Mouse (Mus musculus): ENCODE measurements around the gene Adamts2. TPM values are rescaled to one million over a fixed set of nuclear protein-coding genes. Genes with fewer than 3 reads are reported as not detected.
A peak's percentile ranks its signal among the peaks of the same experiment; 100 is the strongest.

The Adamts2 gene
- polyA plus RNA-seq, 1 experiment from 2014 or later: 12.0 TPM

DNA sequence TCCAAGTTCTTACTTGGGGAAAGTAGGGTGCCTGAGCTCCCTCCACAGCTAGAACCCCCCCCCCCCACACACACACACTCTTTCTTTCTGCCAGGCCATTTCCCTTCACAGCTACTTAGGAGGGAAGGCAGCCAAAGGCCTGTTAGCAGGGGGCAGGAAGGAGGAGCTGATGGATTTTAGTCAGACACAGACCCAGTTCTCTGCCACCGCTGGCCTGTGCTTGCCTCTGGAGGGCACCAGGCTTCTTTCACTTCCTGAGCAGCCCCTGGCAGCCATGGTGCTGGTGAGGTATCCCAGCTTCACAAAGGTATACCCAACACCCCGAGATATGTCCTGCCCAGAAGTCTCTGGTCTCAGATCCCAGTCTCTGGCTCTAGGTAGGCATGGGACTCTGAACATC lies 22.4 kb downstream of the Adamts2 start:
- no peaks in the 10 kb centered on the region for H3K27me3 ChIP-seq
- H3K4me1 ChIP-seq: peaks cover 42% of the 10 kb centered on the region
- no peaks in the 10 kb centered on the region for H3K36me3 ChIP-seq
- H3K4me3 ChIP-seq: no peak overlapping the region
- peak overlapping the region; percentile 55 for H3K27ac ChIP-seq
- no peak overlapping the region for H3K9ac ChIP-seq
- no peaks in the 10 kb centered on the region for H3K9me3 ChIP-seq
- WGBS: 39% methylated on average over 2 of the region's 2 CpGs
- H3K4me2 ChIP-seq: no peak overlapping the region
- no peak for ATAC-seq (ENCODE audit: insufficient number of reproducible peaks, insufficient read depth, low FRiP score, low TSS enrichment, low read depth)

DNA sequence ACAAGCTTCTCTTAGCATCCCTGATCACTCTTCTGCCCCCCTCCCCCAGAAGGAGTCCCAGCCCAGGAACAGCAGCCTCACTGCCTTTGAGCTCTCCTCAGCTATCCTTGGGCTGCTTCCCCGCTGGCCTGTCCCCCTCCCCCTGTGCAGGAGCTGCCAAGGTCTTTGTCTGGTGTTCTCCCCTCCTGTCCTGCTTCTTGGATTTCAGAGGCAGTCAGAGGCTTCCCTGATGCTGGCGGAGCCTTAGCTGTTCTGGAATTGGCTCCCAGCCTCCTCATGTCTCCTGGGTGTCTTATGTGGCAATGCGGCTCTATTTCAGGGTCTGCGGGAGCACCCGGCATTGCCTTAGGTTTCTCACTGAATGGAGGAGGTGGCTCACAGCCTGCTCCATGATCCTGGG lies 22.8 kb downstream of the Adamts2 start:
- Histone ChIP-seq H3K9ac (no peak overlapping the region), H3K27ac (peak overlapping the region; percentile 55), H3K27me3 (no peaks in the 10 kb centered on the region), H3K4me1 (peaks cover 42% of the 10 kb centered on the region), H3K9me3 (no peaks in the 10 kb centered on the region), H3K4me3 (no peak overlapping the region), H3K36me3 (no peaks in the 10 kb centered on the region), H3K4me2 (no peak overlapping the region)
- ATAC-seq (ENCODE audit: insufficient number of reproducible peaks, insufficient read depth, low FRiP score, low TSS enrichment, low read depth): no peak
- 42% methylated on average over 5 of the region's 5 CpGs for WGBS

DNA sequence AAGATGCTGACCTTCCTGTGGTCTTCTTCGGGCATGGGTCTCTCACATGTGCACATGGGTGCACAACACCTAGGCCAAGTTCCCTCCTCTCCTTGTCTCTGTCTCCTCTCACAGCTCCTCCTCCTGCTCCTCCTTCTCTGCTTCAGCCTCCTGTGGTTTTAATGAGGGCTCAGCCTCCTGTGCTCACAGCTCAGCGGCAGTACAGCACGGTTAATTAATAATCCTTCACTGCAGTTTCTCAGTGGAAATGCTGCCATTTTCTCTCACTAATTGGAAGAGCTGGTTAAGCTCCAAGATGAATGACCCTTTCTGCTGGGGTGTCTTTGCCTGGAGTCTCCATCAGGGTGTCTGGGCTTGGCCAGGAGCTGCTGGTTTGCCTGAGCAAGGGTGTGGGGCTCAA lies 27.0 kb downstream of the Adamts2 start:
- no peaks in the 10 kb centered on the region for H3K9me3 ChIP-seq
- H3K27ac ChIP-seq: no peak overlapping the region
- no peak for ATAC-seq (ENCODE audit: insufficient number of reproducible peaks, insufficient read depth, low FRiP score, low TSS enrichment, low read depth)
- no peak overlapping the region for H3K4me3 ChIP-seq
- WGBS: 51% methylated on average over 3 of the region's 3 CpGs
- H3K27me3 ChIP-seq: no peaks in the 10 kb centered on the region
- no peaks in the 10 kb centered on the region for H3K36me3 ChIP-seq
- H3K9ac ChIP-seq: no peak overlapping the region
- no peak overlapping the region for H3K4me2 ChIP-seq
- H3K4me1 ChIP-seq: peaks cover 27% of the 10 kb centered on the region

DNA sequence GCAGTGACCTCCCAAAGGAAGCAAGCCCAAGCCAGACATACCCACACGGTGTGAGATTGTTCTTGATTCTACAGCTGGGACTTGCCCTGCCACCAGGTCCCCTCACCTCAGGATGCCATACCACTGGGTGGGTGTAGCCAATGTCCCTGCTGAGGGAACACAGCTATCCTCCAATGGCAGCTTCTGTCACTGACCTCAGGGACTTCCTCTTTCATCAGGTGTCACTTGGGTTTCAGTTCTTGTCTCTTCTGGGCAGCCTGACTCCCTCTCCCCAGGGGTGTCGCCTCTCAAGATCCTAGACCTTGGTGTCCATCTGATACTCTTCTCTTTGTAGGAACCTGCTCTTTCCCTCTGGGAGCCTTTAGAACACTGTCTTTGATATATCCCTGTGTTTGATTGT lies 28.6 kb downstream of the Adamts2 start:
- H3K4me3 ChIP-seq: no peak overlapping the region
- H3K27ac ChIP-seq: no peak overlapping the region
- H3K4me1 ChIP-seq: peaks cover 23% of the 10 kb centered on the region
- WGBS: 83% methylated on average over 2 of the region's 2 CpGs
- no peaks in the 10 kb centered on the region for H3K9me3 ChIP-seq
- no peaks in the 10 kb centered on the region for H3K27me3 ChIP-seq
- no peak overlapping the region for H3K4me2 ChIP-seq
- no peak for ATAC-seq (ENCODE audit: insufficient number of reproducible peaks, insufficient read depth, low FRiP score, low TSS enrichment, low read depth)
- no peaks in the 10 kb centered on the region for H3K36me3 ChIP-seq
- H3K9ac ChIP-seq: no peak overlapping the region

DNA sequence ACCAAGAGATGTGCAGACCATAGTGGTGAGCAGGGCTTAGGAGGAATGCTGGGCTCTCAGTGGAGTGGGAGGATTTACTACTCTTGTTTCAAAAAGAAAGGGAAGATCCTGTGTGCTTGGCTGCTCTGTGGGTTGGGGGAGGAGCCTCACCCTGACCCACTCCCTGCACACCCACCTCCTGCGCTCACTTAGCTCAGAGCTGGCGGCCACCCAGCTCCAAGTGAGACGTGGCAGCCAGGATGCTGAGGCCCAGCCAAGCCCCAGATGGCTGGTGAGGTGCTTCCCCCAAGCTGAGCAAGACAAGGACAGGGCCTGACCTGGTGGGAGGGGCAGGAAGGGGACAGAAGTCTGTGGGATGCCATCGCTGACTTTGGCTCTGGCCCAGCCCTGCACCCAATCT lies 30.4 kb downstream of the Adamts2 start:
- no peak overlapping the region for H3K4me3 ChIP-seq
- WGBS: 27% methylated on average over 4 of the region's 4 CpGs
- no peaks in the 10 kb centered on the region for H3K9me3 ChIP-seq
- no peaks in the 10 kb centered on the region for H3K27me3 ChIP-seq
- H3K27ac ChIP-seq: peak overlapping the region; percentile 73
- peaks cover 30% of the 10 kb centered on the region for H3K4me1 ChIP-seq
- H3K36me3 ChIP-seq: no peaks in the 10 kb centered on the region
- H3K9ac ChIP-seq: no peak overlapping the region
- ATAC-seq (ENCODE audit: insufficient number of reproducible peaks, insufficient read depth, low FRiP score, low TSS enrichment, low read depth): peak; percentile 80
- H3K4me2 ChIP-seq: 0 out of 2 replicates have a peak overlapping the region, but pooled peaks have one; percentile 3

DNA sequence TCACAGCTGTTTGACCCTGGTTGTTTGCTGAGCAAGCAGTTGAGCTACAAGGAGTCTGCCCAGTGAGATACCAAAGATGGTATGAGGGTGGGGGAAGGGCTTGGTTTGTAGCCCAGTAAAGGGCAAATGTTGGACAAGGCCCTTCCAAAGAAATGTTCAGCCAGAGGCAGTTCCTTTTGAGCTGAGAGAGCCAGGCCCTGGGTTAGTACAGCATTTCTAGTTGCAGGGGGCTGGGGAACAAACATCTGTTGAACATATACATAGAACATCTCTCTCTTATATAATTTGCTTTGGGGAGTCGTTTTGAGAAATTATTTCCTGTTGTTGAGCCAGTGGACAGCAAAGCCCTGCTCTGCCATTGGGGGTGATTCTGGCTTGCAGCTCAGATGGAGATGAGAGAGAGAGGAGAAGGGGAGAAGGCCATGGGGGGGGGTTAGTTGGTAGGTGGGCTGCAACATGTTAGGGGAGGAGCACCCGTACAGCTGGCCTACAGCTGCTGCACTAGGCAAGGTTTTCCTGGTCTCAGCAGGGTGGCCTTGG lies 33.2 kb downstream of the Adamts2 start:
- peaks cover 30% of the 10 kb centered on the region for H3K4me1 ChIP-seq
- H3K27ac ChIP-seq: peak overlapping the region; percentile 75
- ATAC-seq (ENCODE audit: insufficient number of reproducible peaks, insufficient read depth, low FRiP score, low TSS enrichment, low read depth): no peak
- H3K4me2 ChIP-seq: no peak overlapping the region
- no peaks in the 10 kb centered on the region for H3K27me3 ChIP-seq
- no peaks in the 10 kb centered on the region for H3K36me3 ChIP-seq
- 38% methylated on average over 2 of the region's 2 CpGs for WGBS
- no peaks in the 10 kb centered on the region for H3K9me3 ChIP-seq
- H3K9ac ChIP-seq: no peak overlapping the region
- no peak overlapping the region for H3K4me3 ChIP-seq

DNA sequence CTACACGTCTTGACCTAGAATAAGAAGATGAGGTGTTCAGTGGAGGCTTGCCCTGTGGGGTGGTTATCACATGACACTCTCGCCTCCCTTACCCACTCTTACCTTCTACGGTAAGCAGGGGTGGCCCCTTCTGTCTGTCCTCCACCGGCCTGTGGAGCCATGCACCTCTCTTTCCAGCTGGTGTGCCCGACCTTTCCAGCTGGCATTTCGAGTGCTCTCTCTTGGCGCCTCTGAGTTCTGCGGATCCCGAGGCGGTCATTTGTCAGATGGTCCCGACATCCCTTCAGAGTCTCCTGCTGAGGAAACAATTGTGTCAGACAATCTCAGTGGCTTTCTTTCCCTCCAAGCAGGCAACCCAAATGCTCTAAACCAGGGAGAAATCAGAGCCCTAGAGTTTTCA lies 35.1 kb downstream of the Adamts2 start:
- H3K27ac ChIP-seq: no peak overlapping the region
- WGBS: 92% methylated on average over 11 of the region's 11 CpGs
- no peak overlapping the region for H3K4me2 ChIP-seq

DNA sequence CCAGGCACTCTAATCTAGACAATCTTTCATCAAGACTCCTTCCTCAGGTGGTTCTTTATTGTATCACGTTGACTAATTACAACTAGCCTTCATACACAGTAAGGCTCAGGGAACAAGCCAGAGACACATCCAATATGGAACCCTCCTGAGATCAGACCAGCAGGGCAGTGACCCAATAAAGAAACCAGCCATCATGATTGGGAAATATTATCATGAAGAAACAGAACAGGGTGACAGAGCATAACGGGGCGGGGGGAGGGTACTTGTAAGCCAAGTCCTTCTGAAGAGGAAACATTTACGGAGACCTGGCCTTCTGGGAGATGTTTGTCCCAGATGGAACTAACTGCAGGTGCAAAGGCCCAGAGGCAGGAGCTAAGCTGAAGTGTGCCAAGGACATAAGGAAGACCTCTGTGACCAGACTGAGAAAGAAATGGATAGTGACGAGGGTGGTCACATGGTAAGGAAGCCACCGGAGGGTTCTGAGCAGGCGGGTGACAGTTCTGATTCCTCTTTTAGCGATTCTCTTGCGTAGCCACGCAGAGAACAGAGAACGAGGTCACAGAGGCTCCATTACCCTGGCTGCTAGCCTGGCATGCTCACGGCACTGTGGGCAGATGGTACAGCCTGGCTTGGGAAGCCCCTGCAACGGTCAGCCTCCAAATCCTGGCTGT lies 36.4 kb downstream of the Adamts2 start:
- WGBS: 89% methylated on average over 13 of the region's 13 CpGs
- H3K4me3 ChIP-seq: no peak overlapping the region
- no peaks in the 10 kb centered on the region for H3K9me3 ChIP-seq
- no peak overlapping the region for H3K4me2 ChIP-seq
- H3K4me1 ChIP-seq: peaks cover 17% of the 10 kb centered on the region; the same call in 1 of the 2 replicates
- no peak overlapping the region for H3K27ac ChIP-seq
- no peak for ATAC-seq (ENCODE audit: insufficient number of reproducible peaks, insufficient read depth, low FRiP score, low TSS enrichment, low read depth)
- no peaks in the 10 kb centered on the region for H3K36me3 ChIP-seq
- H3K27me3 ChIP-seq: no peaks in the 10 kb centered on the region
- H3K9ac ChIP-seq: no peak overlapping the region

More for the DNA sequence above, 35.1 kb downstream of the Adamts2 start:
- H3K4me1 ChIP-seq: peaks cover 24% of the 10 kb centered on the region
- no peak for ATAC-seq (ENCODE audit: insufficient number of reproducible peaks, insufficient read depth, low FRiP score, low TSS enrichment, low read depth)
- no peaks in the 10 kb centered on the region for H3K27me3 ChIP-seq
- no peaks in the 10 kb centered on the region for H3K9me3 ChIP-seq
- H3K36me3 ChIP-seq: no peaks in the 10 kb centered on the region
- H3K4me3 ChIP-seq: no peak overlapping the region
- H3K9ac ChIP-seq: no peak overlapping the region

DNA sequence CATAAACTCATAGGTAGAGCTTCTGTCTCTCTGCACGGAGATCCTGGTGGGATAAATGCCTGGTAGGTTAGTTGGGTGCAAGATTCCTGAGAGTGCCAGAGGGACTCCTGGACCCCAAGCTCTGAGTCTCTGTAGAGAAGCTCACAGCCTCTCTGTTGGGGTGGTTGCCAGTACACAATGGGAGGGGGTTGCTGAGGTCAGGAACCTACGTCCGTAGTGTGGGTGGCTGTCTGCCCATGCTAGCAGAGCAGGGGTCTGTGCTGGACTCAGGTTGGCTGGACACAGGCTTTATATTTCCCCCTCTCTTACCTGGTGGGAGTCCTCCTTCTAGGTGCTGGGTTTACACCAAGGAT lies 37.0 kb downstream of the Adamts2 start:
- Histone ChIP-seq H3K36me3 (no peaks in the 10 kb centered on the region), H3K4me3 (no peak overlapping the region), H3K27me3 (no peaks in the 10 kb centered on the region), H3K27ac (no peak overlapping the region), H3K4me2 (no peak overlapping the region), H3K9ac (no peak overlapping the region), H3K4me1 (peaks cover 17% of the 10 kb centered on the region; the same call in 1 of the 2 replicates), H3K9me3 (no peaks in the 10 kb centered on the region)
- no peak for ATAC-seq (ENCODE audit: insufficient number of reproducible peaks, insufficient read depth, low FRiP score, low TSS enrichment, low read depth)
- 88% methylated on average over 3 of the region's 3 CpGs for WGBS

DNA sequence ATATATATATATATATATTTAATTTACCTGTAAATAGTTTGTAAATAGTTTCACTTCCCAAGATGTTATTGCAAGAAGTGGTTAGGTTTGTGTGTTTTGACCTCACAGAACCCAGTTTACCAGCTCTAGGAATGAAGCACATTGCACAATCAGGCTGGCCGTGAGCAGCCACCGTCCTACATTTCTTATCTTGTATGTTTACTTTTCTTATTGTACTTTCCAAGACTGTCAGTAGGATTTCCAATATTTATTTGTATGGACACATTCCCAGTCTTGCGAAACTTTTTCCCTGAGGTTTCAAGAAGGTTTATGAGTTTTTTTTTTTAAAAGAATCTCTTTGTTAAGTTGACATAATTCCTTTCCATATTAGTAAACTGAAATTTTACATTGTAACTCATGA lies 40.7 kb downstream of the Adamts2 start:
- Histone ChIP-seq H3K4me2 (no peak overlapping the region), H3K9me3 (peaks cover 5% of the 10 kb centered on the region), H3K27me3 (no peaks in the 10 kb centered on the region), H3K4me3 (no peak overlapping the region), H3K9ac (no peak overlapping the region), H3K4me1 (peaks cover 5% of the 10 kb centered on the region; the same call in 1 of the 2 replicates), H3K36me3 (no peaks in the 10 kb centered on the region), H3K27ac (no peak overlapping the region)
- ATAC-seq (ENCODE audit: insufficient number of reproducible peaks, insufficient read depth, low FRiP score, low TSS enrichment, low read depth): no peak
- 83% methylated on average over 3 of the region's 3 CpGs for WGBS

DNA sequence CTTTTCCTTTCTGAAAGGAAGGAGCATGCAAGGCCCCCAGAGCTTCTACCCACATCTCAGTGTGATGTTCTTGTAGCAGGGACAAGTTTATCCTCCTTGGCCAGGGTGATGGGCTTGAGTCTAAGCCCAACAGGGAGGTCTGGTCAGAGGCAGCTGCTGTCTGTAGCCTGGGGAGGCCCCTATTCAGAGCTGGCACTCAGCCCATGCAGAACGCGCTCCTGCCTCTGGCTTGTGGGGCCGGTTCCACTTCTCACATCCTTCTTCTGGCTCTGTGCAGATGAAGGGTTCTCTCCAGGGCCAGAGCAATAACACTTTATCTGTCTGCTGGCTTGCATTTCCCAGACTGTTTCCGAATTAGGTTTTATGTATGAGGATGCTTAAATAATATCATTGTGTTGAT lies 44.3 kb downstream of the Adamts2 start:
- no peak overlapping the region for H3K9ac ChIP-seq
- 68% methylated on average over 4 of the region's 4 CpGs for WGBS
- H3K9me3 ChIP-seq: peaks cover 14% of the 10 kb centered on the region
- H3K27me3 ChIP-seq: no peaks in the 10 kb centered on the region
- ATAC-seq (ENCODE audit: insufficient number of reproducible peaks, insufficient read depth, low FRiP score, low TSS enrichment, low read depth): no peak
- no peak overlapping the region for H3K4me3 ChIP-seq
- H3K4me1 ChIP-seq: peaks cover 5% of the 10 kb centered on the region; the same call in 1 of the 2 replicates
- no peak overlapping the region for H3K4me2 ChIP-seq
- H3K36me3 ChIP-seq: no peaks in the 10 kb centered on the region
- 0 out of 2 replicates have a peak overlapping the region, but pooled peaks have one; percentile 12 for H3K27ac ChIP-seq

DNA sequence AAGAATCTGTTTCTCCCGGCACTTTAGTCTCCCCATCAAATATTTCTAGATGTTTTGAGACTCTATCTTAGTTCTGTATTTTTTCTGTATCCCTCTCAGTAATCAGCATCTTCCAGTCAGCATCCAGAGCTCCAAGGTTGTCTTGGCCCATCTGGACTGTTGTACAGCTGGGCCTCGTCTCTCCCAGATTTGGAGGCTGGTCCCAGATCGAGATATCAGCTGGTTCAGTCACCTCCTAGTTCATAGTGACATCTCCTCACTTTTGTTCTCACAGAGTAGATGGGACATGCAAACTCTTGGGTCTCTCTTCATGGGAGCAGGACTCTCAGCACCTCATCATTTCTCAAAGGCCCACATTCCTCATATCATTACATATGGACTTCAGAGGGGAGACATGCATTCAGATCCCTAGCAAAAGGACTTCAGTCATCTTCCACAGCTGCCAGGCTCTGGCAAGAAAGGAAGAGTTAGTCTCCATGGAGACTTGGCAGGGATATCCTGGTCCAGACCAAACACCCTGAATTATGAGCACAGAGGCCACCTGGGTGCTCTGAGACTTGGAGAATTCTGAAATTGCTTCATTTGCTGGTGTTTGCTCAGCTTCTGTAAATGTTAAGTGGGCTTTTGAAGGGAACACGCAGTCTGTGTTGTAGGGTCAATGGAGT lies 46.4 kb downstream of the Adamts2 start:
- 85% methylated on average over 4 of the region's 4 CpGs for WGBS
- no peaks in the 10 kb centered on the region for H3K36me3 ChIP-seq
- no peak overlapping the region for H3K4me2 ChIP-seq
- H3K27me3 ChIP-seq: no peaks in the 10 kb centered on the region
- H3K27ac ChIP-seq: no peak overlapping the region
- H3K9me3 ChIP-seq: peaks cover 14% of the 10 kb centered on the region
- ATAC-seq (ENCODE audit: insufficient number of reproducible peaks, insufficient read depth, low FRiP score, low TSS enrichment, low read depth): no peak
- no peak overlapping the region for H3K4me3 ChIP-seq
- H3K4me1 ChIP-seq: peaks cover 5% of the 10 kb centered on the region; the same call in 1 of the 2 replicates
- no peak overlapping the region for H3K9ac ChIP-seq

Data from embryonic facial prominence, embryonic 13.5 days (tissue).